Mouse (Mus musculus) lung, adult 2 months (tissue): ENCODE results near the gene Plbd1.

ENCODE experiments used
- CTCF ChIP-seq: fragments of 200-500 bp; IDR thresholded peaks from 2 replicates; pipeline ENCODE4 v1.5.1; 2011; ENCODE audit warnings: mild to moderate bottlenecking, low read length, control low read depth; ENCODE audit not compliant: insufficient read depth
- POLR2A ChIP-seq: fragments of 200-500 bp; IDR thresholded peaks from 2 replicates; pipeline ENCODE4 v1.6.1; 2011; ENCODE audit warnings: low read depth, mild to moderate bottlenecking, control low read depth, low read length, borderline replicate concordance; ENCODE audit errors: extremely low read depth

DNA sequence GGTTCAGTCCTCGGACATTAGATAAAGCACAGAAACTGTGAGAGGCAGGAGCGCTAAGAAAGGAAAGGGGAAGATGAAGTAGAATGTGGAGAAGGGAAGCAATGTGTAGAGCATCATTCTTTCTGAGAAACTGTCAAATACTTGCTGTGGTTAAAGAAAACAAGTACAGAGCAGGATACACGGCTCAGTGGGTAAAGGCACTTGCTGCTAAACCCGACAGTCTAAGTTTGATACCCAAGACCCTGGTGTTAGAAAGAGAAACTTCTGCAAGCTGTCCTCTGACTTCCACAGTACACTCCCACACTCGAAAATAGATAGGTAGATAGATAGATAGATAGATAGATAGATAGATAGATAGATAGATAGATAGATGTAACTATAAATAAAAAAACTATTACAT lies 8.4 kb downstream of the Plbd1 start:
- TF ChIP-seq CTCF = no peak
- TF ChIP-seq POLR2A = no peak
